In genomic region chr9:115492431-115493171, GRCm38 (mm10) we compare ENCODE assay signal across 17 mouse cellular contexts.
DNase-seq lines count a peak whose midpoint lies in the region; ATAC-seq and TF ChIP-seq lines count a peak whose summit lies in the region.
"Had no signal": no experiment of that assay in that cellular context is flagged by ENCODE, and none has a peak within 500 bp of the region (broad histone marks: within the 10 kb centered on the region; RNA-seq: fewer than 3 reads in every experiment).

No protein-coding gene starts in this region.

- peak; percentile 50 for ATAC-seq in neutrophil, adult 5-6 weeks (ENCODE audit: extremely low read depth, insufficient number of reproducible peaks, low FRiP score, poor library complexity, severe bottlenecking)
- ATAC-seq in hindbrain, embryonic 14.5 days (ENCODE audit: low FRiP score) = no peak
- no peak for ATAC-seq in hindbrain, postnatal 0 days
- ATAC-seq: forebrain, embryonic 15.5 days had no signal

- H3K4me1 ChIP-seq in hindbrain, embryonic 14.5 days (replicated peaks; ENCODE audit: control insufficient read depth, insufficient read depth, low read length) = no peaks in the 10 kb centered on the region
- H3K4me1 ChIP-seq in hindbrain, postnatal 0 days (ENCODE audit: insufficient read depth, low read length) = no peaks in the 10 kb centered on the region
- H3K4me1 ChIP-seq: embryonic facial prominence, embryonic 15.5 days; forebrain, embryonic 15.5 days; liver, embryonic 13.5 days had no signal

- no peak overlapping the region for H3K4me2 ChIP-seq in hindbrain, embryonic 14.5 days (replicated peaks)
- H3K4me2 ChIP-seq in hindbrain, postnatal 0 days (ENCODE audit: low read depth, low read length) = no peak overlapping the region
- H3K4me2 ChIP-seq: embryonic facial prominence, embryonic 15.5 days; forebrain, embryonic 15.5 days; liver, embryonic 13.5 days had no signal

- no peaks in the 10 kb centered on the region for H3K9me3 ChIP-seq in hindbrain, embryonic 14.5 days (ENCODE audit: control insufficient read depth, low read length)
- H3K9me3 ChIP-seq in hindbrain, postnatal 0 days (ENCODE audit: low read length) = no peaks in the 10 kb centered on the region
- H3K9me3 ChIP-seq: embryonic facial prominence, embryonic 15.5 days; forebrain, embryonic 15.5 days; limb, embryonic 10.5 days; liver, embryonic 13.5 days had no signal

- DNase-seq in frontal cortex, adult 2 months (ENCODE audit: extremely low spot score in 1 of 2, low spot score in 1 of 2) = peak; percentile 10 to 51
- DNase-seq in frontal cortex, postnatal 14 days (ENCODE audit: low spot score in 2 of 2) = no peak
- DNase-seq in A20 (ENCODE audit: low read depth, low spot score) = peak; percentile 79
- peak; percentile 13 to 23 for DNase-seq in frontal cortex, postnatal 36 days (ENCODE audit: low spot score in 2 of 2)
- DNase-seq in gastrocnemius, adult 2 months = no peak
- no peak for DNase-seq in hindbrain, embryonic 14.5 days (ENCODE audit: low spot score)
- no peak for DNase-seq in hindbrain, postnatal 0 days (ENCODE audit: low spot score)
- DNase-seq: cerebellum, adult 11 months; liver, embryonic 13.5 days had no signal

- no peak for TF ChIP-seq CTCF in gastrocnemius, adult 2 months (IDR thresholded peaks at IDR 0.05)
- TF ChIP-seq CTCF in hindbrain, postnatal 0 days (IDR thresholded peaks at IDR 0.05; ENCODE audit: low read depth) = no peak

- H3K27ac ChIP-seq in gastrocnemius, adult 2 months = no peak overlapping the region
- H3K27ac ChIP-seq in hindbrain, embryonic 14.5 days = no peak overlapping the region
- no peak overlapping the region for H3K27ac ChIP-seq in hindbrain, postnatal 0 days
- H3K27ac ChIP-seq: embryonic facial prominence, embryonic 15.5 days; forebrain, embryonic 15.5 days; heart, adult 2 months; kidney, postnatal 0 days; limb, embryonic 10.5 days; liver, embryonic 13.5 days; macrophage; stomach, postnatal 0 days had no signal

- intact Hi-C loops in gastrocnemius, adult 2 months (cut with DNase I) = no loop called here

- no peak overlapping the region for H3K9ac ChIP-seq in hindbrain, embryonic 14.5 days
- no peak overlapping the region for H3K9ac ChIP-seq in hindbrain, postnatal 0 days (replicated peaks; ENCODE audit: low read length)
- H3K9ac ChIP-seq: embryonic facial prominence, embryonic 15.5 days; forebrain, embryonic 15.5 days; liver, embryonic 13.5 days had no signal

- H3K27me3 ChIP-seq in hindbrain, embryonic 14.5 days (ENCODE audit: control insufficient read depth, insufficient read depth, low read length) = no peaks in the 10 kb centered on the region
- H3K27me3 ChIP-seq in hindbrain, postnatal 0 days (ENCODE audit: insufficient read depth, low read length) = no peaks in the 10 kb centered on the region
- H3K27me3 ChIP-seq: embryonic facial prominence, embryonic 15.5 days; forebrain, embryonic 15.5 days; liver, embryonic 13.5 days had no signal

- 83% methylated on average over 6 of the region's 6 CpGs for WGBS in hindbrain, embryonic 14.5 days
- WGBS in hindbrain, postnatal 0 days = 89% methylated on average over 6 of the region's 6 CpGs

- H3K4me3 ChIP-seq in gastrocnemius, adult 2 months = no peak overlapping the region
- H3K4me3 ChIP-seq in hindbrain, embryonic 14.5 days (replicated peaks; ENCODE audit: low read length) = no peak overlapping the region
- H3K4me3 ChIP-seq in hindbrain, postnatal 0 days (ENCODE audit: low read length) = no peak overlapping the region
- H3K4me3 ChIP-seq: embryonic facial prominence, embryonic 15.5 days; forebrain, embryonic 15.5 days; heart, adult 2 months; limb, embryonic 10.5 days; liver, embryonic 13.5 days had no signal

- H3K36me3 ChIP-seq in hindbrain, embryonic 14.5 days (replicated peaks; ENCODE audit: control insufficient read depth, insufficient read depth) = no peaks in the 10 kb centered on the region
- H3K36me3 ChIP-seq in hindbrain, postnatal 0 days (ENCODE audit: insufficient read depth, low read length) = no peaks in the 10 kb centered on the region
- H3K36me3 ChIP-seq: embryonic facial prominence, embryonic 15.5 days; forebrain, embryonic 15.5 days; limb, embryonic 10.5 days; liver, embryonic 13.5 days had no signal

Comparison
In these comparisons a context has a peak if more than half of its experiments do, and no peak if none do; other contexts are left out.
1. DNase-seq: peak in frontal cortex, adult 2 months (2 of 2), A20 (single experiment) and frontal cortex, postnatal 36 days (2 of 2); none in frontal cortex, postnatal 14 days (0 of 2), gastrocnemius, adult 2 months (single experiment), hindbrain, embryonic 14.5 days (single experiment) and hindbrain, postnatal 0 days (single experiment).